Mouse (Mus musculus): ENCODE results near the gene Nkpd1. TPM values are rescaled to one million over a fixed set of nuclear protein-coding genes. Genes with fewer than 3 reads are reported as not detected.

Nkpd1 gene
- polyA plus RNA-seq, 1 experiment = not detected

GRCm38 (mm10) chr7:19485488-19485887 is 32.1 kb upstream of the Nkpd1 start:
- no peak for TF ChIP-seq CTCF (IDR thresholded peaks at IDR 0.05; ENCODE audit: low read depth, low read length)
- TF ChIP-seq POLR2A (IDR thresholded peaks at IDR 0.05; ENCODE audit: borderline replicate concordance, low read depth, low read length) = no peak
- Histone ChIP-seq H3K4me1 (ENCODE audit: control insufficient read depth, insufficient read depth, low read length) (no peaks in the 10 kb centered on the region; the same call in 1 of the 2 replicates), H3K4me3 (ENCODE audit: insufficient read depth, low read length) (no peak overlapping the region), H3K27ac (ENCODE audit: insufficient read depth, low read depth, low read length) (no peak overlapping the region)

- no peaks in the 10 kb centered on the region; the same call in 1 of the 2 replicates for H3K4me1 ChIP-seq (ENCODE audit: control insufficient read depth, insufficient read depth, low read length)
- no peak overlapping the region for H3K4me3 ChIP-seq (ENCODE audit: insufficient read depth, low read length)
- TF ChIP-seq CTCF (IDR thresholded peaks at IDR 0.05; ENCODE audit: low read depth, low read length) (no peak), POLR2A (IDR thresholded peaks at IDR 0.05; ENCODE audit: borderline replicate concordance, low read depth, low read length) (no peak)
- H3K27ac ChIP-seq (ENCODE audit: insufficient read depth, low read depth, low read length) = no peak overlapping the region
Measured at GRCm38 (mm10) chr7:19486549-19486948, 31.1 kb upstream of the Nkpd1 start.

GRCm38 (mm10) chr7:19489525-19489924 is 28.1 kb upstream of the Nkpd1 start:
- Histone ChIP-seq H3K27ac (ENCODE audit: insufficient read depth, low read depth, low read length) (no peak overlapping the region), H3K4me1 (ENCODE audit: control insufficient read depth, insufficient read depth, low read length) (no peaks in the 10 kb centered on the region; the same call in 1 of the 2 replicates), H3K4me3 (ENCODE audit: insufficient read depth, low read length) (no peak overlapping the region)
- TF ChIP-seq POLR2A (IDR thresholded peaks at IDR 0.05; ENCODE audit: borderline replicate concordance, low read depth, low read length) (no peak), CTCF (IDR thresholded peaks at IDR 0.05; ENCODE audit: low read depth, low read length) (no peak)

GRCm38 (mm10) chr7:19491731-19492130 is 25.9 kb upstream of the Nkpd1 start:
- no peak overlapping the region for H3K27ac ChIP-seq (ENCODE audit: insufficient read depth, low read depth, low read length)
- H3K4me3 ChIP-seq (ENCODE audit: insufficient read depth, low read length) = no peak overlapping the region
- TF ChIP-seq POLR2A (IDR thresholded peaks at IDR 0.05; ENCODE audit: borderline replicate concordance, low read depth, low read length) (no peak), CTCF (IDR thresholded peaks at IDR 0.05; ENCODE audit: low read depth, low read length) (no peak)
- peaks cover 11% of the 10 kb centered on the region for H3K4me1 ChIP-seq (ENCODE audit: control insufficient read depth, insufficient read depth, low read length)

GRCm38 (mm10) chr7:19494751-19495474 is 22.7 kb upstream of the Nkpd1 start:
- H3K4me1 ChIP-seq (ENCODE audit: control insufficient read depth, insufficient read depth, low read length) = peaks cover 18% of the 10 kb centered on the region
- no peak overlapping the region for H3K4me3 ChIP-seq (ENCODE audit: insufficient read depth, low read length)
- no peak overlapping the region for H3K27ac ChIP-seq (ENCODE audit: insufficient read depth, low read depth, low read length)
- no peak for TF ChIP-seq CTCF (IDR thresholded peaks at IDR 0.05; ENCODE audit: low read depth, low read length)
- no peak for TF ChIP-seq POLR2A (IDR thresholded peaks at IDR 0.05; ENCODE audit: borderline replicate concordance, low read depth, low read length)

- Histone ChIP-seq H3K27ac (ENCODE audit: insufficient read depth, low read depth, low read length) (no peak overlapping the region), H3K4me3 (ENCODE audit: insufficient read depth, low read length) (no peak overlapping the region), H3K4me1 (ENCODE audit: control insufficient read depth, insufficient read depth, low read length) (peaks cover 22% of the 10 kb centered on the region)
- TF ChIP-seq POLR2A (IDR thresholded peaks at IDR 0.05; ENCODE audit: borderline replicate concordance, low read depth, low read length) (no peak), CTCF (IDR thresholded peaks at IDR 0.05; ENCODE audit: low read depth, low read length) (no peak)
Measured at GRCm38 (mm10) chr7:19495521-19496213, 22.0 kb upstream of the Nkpd1 start.

GRCm38 (mm10) chr7:19496214-19496555 is 21.5 kb upstream of the Nkpd1 start:
- Histone ChIP-seq H3K27ac (ENCODE audit: insufficient read depth, low read depth, low read length) (0 out of 2 replicates have a peak overlapping the region, but pooled peaks have one; percentile 36), H3K4me3 (ENCODE audit: insufficient read depth, low read length) (no peak overlapping the region), H3K4me1 (ENCODE audit: control insufficient read depth, insufficient read depth, low read length) (peaks cover 22% of the 10 kb centered on the region)
- TF ChIP-seq POLR2A (IDR thresholded peaks at IDR 0.05; ENCODE audit: borderline replicate concordance, low read depth, low read length) (no peak), CTCF (IDR thresholded peaks at IDR 0.05; ENCODE audit: low read depth, low read length) (no peak)

- Histone ChIP-seq H3K4me3 (ENCODE audit: insufficient read depth, low read length) (no peak overlapping the region), H3K4me1 (ENCODE audit: control insufficient read depth, insufficient read depth, low read length) (peaks cover 39% of the 10 kb centered on the region), H3K27ac (ENCODE audit: insufficient read depth, low read depth, low read length) (no peak overlapping the region)
- TF ChIP-seq POLR2A (IDR thresholded peaks at IDR 0.05; ENCODE audit: borderline replicate concordance, low read depth, low read length) (no peak), CTCF (IDR thresholded peaks at IDR 0.05; ENCODE audit: low read depth, low read length) (no peak)
Measured at GRCm38 (mm10) chr7:19498326-19498725, 19.3 kb upstream of the Nkpd1 start.

- Histone ChIP-seq H3K4me1 (ENCODE audit: control insufficient read depth, insufficient read depth, low read length) (peaks cover 38% of the 10 kb centered on the region), H3K4me3 (ENCODE audit: insufficient read depth, low read length) (peak overlapping the region; percentile 21; the same call in 1 of the 2 replicates), H3K27ac (ENCODE audit: insufficient read depth, low read depth, low read length) (peak overlapping the region; percentile 99)
- TF ChIP-seq POLR2A (IDR thresholded peaks at IDR 0.05; ENCODE audit: borderline replicate concordance, low read depth, low read length) (no peak), CTCF (IDR thresholded peaks at IDR 0.05; ENCODE audit: low read depth, low read length) (no peak)
Measured at GRCm38 (mm10) chr7:19500420-19501363, 16.9 kb upstream of the Nkpd1 start.
